Mouse (Mus musculus): Measurements from ENCODE around the gene Cyth4.
A peak's percentile ranks its signal among the peaks of the same experiment; 100 is the strongest.

Gene Cyth4

DNA sequence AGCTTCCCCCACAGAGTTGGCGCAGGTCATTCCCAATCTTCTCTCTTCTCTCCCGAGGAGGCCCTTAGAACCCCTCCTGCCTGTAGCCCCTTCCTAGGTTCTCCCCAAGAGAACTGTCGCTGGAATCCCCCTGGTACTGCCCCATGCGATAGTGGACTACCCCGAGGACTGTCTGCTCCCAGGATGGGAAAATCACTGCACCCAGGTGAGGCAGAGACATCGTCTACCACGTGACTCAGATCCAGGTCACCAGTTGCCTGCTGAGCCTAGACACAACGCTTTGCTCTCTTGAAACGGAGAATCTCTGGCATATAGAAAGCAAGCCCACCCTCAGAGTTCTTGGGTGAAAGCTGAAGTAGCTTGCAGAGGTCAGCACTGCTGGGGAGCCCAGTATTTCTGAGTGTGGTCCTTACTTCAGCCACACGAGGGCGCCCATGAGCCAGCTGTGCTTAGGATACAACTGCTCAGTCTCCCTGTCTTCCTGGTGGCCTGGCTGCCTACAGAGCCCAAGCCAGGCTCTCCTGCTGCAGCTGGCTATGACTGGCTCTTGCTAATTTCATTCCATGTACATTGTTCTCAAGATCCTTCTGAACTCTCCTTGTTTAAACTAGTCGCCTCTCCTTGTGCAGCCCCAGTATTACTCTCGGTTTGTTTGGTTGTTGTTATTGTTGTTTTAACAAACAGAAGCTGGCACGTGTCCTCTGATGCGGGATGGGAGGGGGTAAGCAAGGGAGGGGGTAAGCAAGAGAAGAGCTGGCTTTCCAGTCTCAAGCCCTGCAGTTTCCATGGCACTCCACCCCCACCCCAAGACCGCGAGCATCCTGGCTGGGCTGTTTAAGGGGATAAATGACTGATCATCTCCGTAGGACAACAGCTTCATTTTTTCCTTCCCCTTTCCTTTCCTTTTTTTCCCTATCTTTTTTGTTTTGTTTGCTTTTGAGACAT lies 9.5 kb upstream of the Cyth4 start:
- DNase-seq (ENCODE audit: low spot score): peak; percentile 68

DNA sequence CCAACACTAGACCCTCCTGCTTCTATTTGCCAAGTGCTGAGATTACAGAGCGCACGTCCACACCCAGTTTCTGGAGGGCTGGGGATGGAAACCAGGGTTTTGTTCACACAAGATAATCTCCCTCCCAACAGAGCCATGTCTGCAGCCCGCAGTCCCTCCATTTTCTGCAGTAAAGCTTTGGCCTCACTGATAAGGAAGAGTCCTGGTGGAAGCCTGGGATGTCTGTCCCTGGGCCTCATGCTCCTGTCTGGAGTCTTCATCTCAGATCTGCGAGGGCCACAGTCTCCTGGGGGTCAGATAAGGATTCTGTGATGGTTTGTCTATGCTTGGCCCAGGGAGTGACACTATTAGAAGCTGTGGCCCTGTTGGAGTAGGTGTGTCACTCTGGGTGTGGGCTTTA lies 8.8 kb upstream of the Cyth4 start:
- DNase-seq (ENCODE audit: low spot score): no peak

GRCm38 (mm10) chr15:78588900-78589299 lies 7.9 kb upstream of the Cyth4 start:
- DNase-seq (ENCODE audit: low spot score): no peak

DNA sequence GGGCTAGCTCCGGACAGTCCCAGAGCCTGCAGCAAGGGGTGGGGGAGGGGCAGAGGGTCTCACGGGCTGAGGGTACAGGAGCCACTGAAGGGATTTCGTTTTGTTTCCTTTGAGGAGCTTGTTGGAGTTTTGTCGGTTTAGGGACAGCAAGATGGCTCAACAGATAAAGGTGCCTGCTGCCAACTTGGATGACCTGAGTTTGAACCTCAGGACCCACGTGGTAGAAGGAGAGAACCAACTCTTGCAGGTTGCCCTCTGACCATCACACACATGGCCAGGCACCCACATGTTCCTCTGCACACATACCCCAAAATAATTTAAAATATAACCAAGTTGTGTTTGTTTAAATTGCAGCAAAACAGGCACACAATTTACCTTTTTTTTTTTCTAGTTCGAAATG lies 6.9 kb upstream of the Cyth4 start:
- no peak for DNase-seq (ENCODE audit: low spot score)

GRCm38 (mm10) chr15:78590785-78591184 lies 6.1 kb upstream of the Cyth4 start:
- no peak for DNase-seq (ENCODE audit: low spot score)

DNA sequence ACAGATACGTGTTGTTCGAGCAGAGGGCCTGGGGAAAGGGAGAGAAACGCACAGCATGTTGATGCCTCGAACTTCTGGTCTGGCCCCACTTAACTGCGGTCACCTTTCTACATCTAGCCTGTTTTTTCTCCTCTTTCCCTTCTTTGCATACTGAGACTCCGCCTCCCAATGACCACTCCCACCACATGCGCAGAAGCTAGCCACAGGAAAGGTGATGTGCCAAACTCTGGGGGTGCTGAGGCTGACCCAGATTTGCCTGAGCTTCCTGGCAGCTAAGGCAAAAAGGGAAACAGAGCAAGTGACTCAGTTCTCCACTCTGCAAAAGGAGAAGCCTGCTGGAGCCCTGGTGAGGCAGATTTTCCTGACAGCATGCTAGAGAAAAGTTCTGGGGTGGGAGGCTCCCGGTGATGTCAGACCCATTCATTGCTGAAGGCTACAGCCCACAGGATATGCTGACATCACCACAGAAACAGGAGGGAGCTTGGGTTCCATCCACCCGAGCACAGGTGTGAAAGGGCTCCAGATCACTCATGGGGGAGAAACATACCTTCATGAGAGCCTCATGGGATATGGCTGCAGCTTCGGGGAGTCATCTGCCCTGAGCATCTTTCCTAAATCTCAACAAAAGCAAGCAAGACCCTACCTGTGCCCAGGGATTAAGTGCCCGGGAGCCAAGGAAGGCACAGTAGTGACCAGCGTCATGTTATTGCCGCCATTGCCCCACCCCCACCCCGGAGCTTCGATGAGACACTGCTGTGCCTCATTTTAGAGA lies 5.0 kb upstream of the Cyth4 start:
- DNase-seq (ENCODE audit: low spot score): no peak

GRCm38 (mm10) chr15:78592452-78592968 lies 4.3 kb upstream of the Cyth4 start:
- no peak for DNase-seq (ENCODE audit: low spot score)

- no peak for DNase-seq (ENCODE audit: low spot score)
Observed at GRCm38 (mm10) chr15:78593896-78594425, 2.9 kb upstream of the Cyth4 start.

DNA sequence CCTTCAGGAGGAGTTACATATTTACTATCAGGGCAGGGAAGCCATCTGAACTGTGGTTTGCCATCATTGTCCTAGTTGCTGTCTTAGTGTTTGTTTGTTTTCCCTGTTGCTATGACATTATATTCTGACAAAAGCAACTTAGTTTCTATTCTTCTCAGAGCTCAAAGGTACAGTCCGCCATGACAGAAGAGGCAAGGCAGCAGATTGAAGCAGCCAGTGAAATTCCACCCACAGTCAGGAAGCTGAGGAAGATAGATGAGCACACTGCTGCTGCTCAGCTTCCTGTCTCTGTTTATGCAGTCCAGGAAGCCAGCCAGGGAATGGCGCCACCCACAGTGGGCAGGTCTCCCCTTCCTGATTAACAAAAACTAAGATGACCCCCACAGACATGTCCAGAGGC lies 2.0 kb upstream of the Cyth4 start:
- DNase-seq (ENCODE audit: low spot score): no peak

DNA sequence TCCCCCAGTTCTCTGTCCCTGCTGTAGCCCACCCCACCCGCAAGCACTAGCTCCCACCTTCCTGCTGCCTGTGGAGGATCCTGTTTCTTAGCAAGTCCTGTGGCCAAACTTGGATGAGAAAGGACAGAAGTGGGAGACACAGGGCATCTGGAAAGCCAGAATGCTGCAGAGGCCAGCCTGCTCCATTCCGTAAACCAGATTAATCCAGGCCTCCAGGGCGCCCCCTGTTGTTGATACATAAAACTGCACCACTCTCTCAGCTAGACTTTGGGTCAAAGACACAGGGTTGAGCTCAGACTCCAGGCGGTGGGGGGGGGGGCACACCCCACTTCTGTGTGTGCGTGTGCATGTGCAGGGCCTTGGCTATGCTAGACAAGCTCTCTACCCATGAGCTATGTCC lies 1.4 kb upstream of the Cyth4 start:
- no peak for DNase-seq (ENCODE audit: low spot score)

GRCm38 (mm10) chr15:78596504-78596903 lies 343 bp upstream of the Cyth4 start:
- DNase-seq (ENCODE audit: low spot score): no peak

- DNase-seq (ENCODE audit: low spot score): no peak
Observed at GRCm38 (mm10) chr15:78597729-78598128, 882 bp downstream of the Cyth4 start.

- DNase-seq (ENCODE audit: low spot score): no peak
Observed at GRCm38 (mm10) chr15:78599124-78599523, 2.3 kb downstream of the Cyth4 start.

- DNase-seq (ENCODE audit: low spot score): no peak
Observed at GRCm38 (mm10) chr15:78599529-78600193, 2.8 kb downstream of the Cyth4 start.

DNA sequence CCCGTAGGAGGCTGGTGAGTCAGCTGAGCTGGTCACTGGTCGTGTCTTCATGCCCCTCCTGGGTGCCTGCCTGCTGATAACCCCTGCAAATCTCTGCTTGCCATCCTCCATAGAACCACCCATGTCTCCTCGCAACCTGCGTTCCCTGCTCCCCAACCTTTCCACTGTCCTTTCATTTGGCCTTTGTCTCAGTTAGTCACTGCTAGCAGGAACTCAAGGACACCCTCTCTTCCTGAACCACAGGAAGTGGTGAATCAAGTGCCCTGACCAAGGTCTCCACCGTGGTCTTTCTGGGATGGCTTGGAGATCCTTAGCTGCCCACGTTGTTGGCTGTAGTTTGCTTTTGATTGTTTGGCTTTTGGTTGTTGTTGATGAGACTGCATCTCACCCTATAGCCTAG lies 4.3 kb downstream of the Cyth4 start:
- DNase-seq (ENCODE audit: low spot score): no peak

DNA sequence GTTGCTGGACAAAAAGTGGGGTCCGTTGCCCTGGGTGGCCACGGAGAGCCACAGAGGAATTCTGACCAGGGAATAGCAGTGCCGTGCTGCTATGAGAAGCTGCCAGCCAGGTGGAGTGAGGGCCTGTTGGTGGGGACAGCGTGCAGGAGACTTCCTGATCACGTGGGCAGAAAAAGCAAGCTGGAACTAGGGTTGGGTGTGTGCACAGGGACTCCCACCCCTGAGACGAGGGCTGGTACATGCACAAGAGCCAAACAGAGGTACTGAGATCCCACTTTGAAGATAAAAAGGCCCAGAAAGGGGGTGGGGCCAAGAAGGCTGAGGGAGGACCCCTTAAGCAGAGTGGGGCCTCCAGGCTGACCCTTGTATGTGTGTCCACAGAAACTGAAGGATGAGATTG lies 7.4 kb downstream of the Cyth4 start:
- DNase-seq (ENCODE audit: low spot score): no peak

- no peak for DNase-seq (ENCODE audit: low spot score)
Observed at GRCm38 (mm10) chr15:78605371-78605791, 8.5 kb downstream of the Cyth4 start.

- no peak for DNase-seq (ENCODE audit: low spot score)
Observed at GRCm38 (mm10) chr15:78606059-78606458, 9.2 kb downstream of the Cyth4 start.

GRCm38 (mm10) chr15:78607463-78607862 lies 10.6 kb downstream of the Cyth4 start:
- no peak for DNase-seq (ENCODE audit: low spot score)

GRCm38 (mm10) chr15:78610705-78611462 lies 14.0 kb downstream of the Cyth4 start:
- peak; percentile 83 for DNase-seq (ENCODE audit: low spot score)

- DNase-seq (ENCODE audit: low spot score): no peak
Observed at GRCm38 (mm10) chr15:78614536-78614935, 17.7 kb downstream of the Cyth4 start.

All from testis, postnatal 14 days (tissue).